Mouse (Mus musculus): ENCODE data around the gene Cmya5.

- TF ChIP-seq CTCF (IDR thresholded peaks at IDR 0.05; ENCODE audit: borderline replicate concordance, extremely low read depth, insufficient read depth, insufficient read length) (no peak), POLR2A (IDR thresholded peaks at IDR 0.05; ENCODE audit: borderline replicate concordance, extremely low read depth, insufficient read depth, insufficient read length, poor library complexity, severe bottlenecking) (no peak)
Observed at GRCm38 (mm10) chr13:92992823-92993222, 151.7 kb downstream of the Cmya5 start.
